Comparison of ENCODE assay signal across 9 mouse cellular contexts in the genomic region with DNA sequence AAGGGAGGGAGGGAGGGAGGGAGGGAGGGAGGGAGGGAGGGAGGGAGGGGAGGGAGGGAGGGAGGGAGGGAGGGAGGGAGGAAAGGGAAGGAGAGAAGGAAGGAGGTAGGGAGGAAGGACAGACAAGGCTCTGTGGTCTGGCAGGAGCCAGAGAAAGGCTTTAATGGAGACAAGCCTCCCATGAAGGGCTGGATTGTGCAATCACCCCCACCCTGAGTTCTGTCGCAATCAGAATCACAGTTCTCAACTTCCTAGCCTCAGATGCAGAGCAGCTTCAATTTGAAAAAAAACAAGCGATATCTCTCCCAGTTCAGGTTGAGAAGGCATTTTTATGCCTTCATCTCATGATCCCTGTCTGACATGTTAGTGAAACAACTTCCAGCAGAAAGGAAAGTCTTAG. TPM values are rescaled to one million over a fixed set of nuclear protein-coding genes. Genes with fewer than 3 reads are reported as not detected.
DNase-seq lines count a peak whose midpoint lies in the region; ATAC-seq and TF ChIP-seq lines count a peak whose summit lies in the region.
"Had no signal": no experiment of that assay in that cellular context is flagged by ENCODE, and none has a peak within 500 bp of the region (broad histone marks: within the 10 kb centered on the region; RNA-seq: fewer than 3 reads in every experiment).

No protein-coding gene starts in this region.

- no peaks in the 10 kb centered on the region for H3K4me1 ChIP-seq in intestine, embryonic 15.5 days (replicated peaks)
- no peaks in the 10 kb centered on the region for H3K4me1 ChIP-seq in intestine, postnatal 0 days (replicated peaks; ENCODE audit: control insufficient read depth, insufficient read depth, low read length)
- peaks cover 27% of the 10 kb centered on the region for H3K4me1 ChIP-seq in liver, embryonic 15.5 days (replicated peaks)
- peaks cover 4% of the 10 kb centered on the region; the same call in 1 of the 2 replicates for H3K4me1 ChIP-seq in hindbrain, embryonic 10.5 days (replicated peaks)

- no peak for TF ChIP-seq CTCF in intestine, postnatal 0 days (IDR thresholded peaks at IDR 0.05; ENCODE audit: low read depth)

- 67% methylated on average over 2 of the region's 2 CpGs for WGBS in intestine, embryonic 15.5 days
- WGBS in intestine, postnatal 0 days = 28% methylated on average over 2 of the region's 2 CpGs
- WGBS in liver, embryonic 15.5 days (ENCODE audit: insufficient replicate concordance) = 44% methylated on average over 2 of the region's 2 CpGs
- WGBS in hindbrain, embryonic 10.5 days = 90% methylated on average over 2 of the region's 2 CpGs

- ATAC-seq in intestine, embryonic 15.5 days = 0 out of 2 replicates have a peak, but pooled peaks have one; percentile 51
- no peak for ATAC-seq in intestine, postnatal 0 days
- ATAC-seq in liver, embryonic 15.5 days (ENCODE audit: insufficient read depth) = no peak
- peak; percentile 69 for ATAC-seq in monocyte, adult 5-6 weeks (replicated peaks; ENCODE audit: insufficient number of reproducible peaks, low FRiP score, low TSS enrichment, poor library complexity, severe bottlenecking)
- ATAC-seq in megakaryocyte-erythroid progenitor cell, adult 5-6 weeks (replicated peaks; ENCODE audit: low FRiP score, low TSS enrichment, poor library complexity, severe bottlenecking) = no peak

- H3K27ac ChIP-seq in intestine, embryonic 15.5 days = no peak overlapping the region
- no peak overlapping the region for H3K27ac ChIP-seq in intestine, postnatal 0 days (ENCODE audit: low read depth, low read length)
- H3K27ac ChIP-seq in liver, embryonic 15.5 days (replicated peaks) = peak overlapping the region; percentile 54; the same call in 1 of the 2 replicates
- H3K27ac ChIP-seq in hindbrain, embryonic 10.5 days = no peak overlapping the region
- H3K27ac ChIP-seq: embryonic facial prominence, embryonic 13.5 days had no signal

- no peak overlapping the region for H3K4me2 ChIP-seq in intestine, embryonic 15.5 days (replicated peaks)
- no peak overlapping the region for H3K4me2 ChIP-seq in intestine, postnatal 0 days (replicated peaks; ENCODE audit: low read depth)
- H3K4me2 ChIP-seq in liver, embryonic 15.5 days = no peak overlapping the region
- H3K4me2 ChIP-seq: embryonic facial prominence, embryonic 13.5 days had no signal

- no peaks in the 10 kb centered on the region for H3K9me3 ChIP-seq in intestine, embryonic 15.5 days
- no peaks in the 10 kb centered on the region for H3K9me3 ChIP-seq in intestine, postnatal 0 days (ENCODE audit: control insufficient read depth)
- H3K9me3 ChIP-seq in liver, embryonic 15.5 days (replicated peaks) = no peaks in the 10 kb centered on the region
- no peaks in the 10 kb centered on the region for H3K9me3 ChIP-seq in hindbrain, embryonic 10.5 days
- H3K9me3 ChIP-seq: embryonic facial prominence, embryonic 13.5 days had no signal

- DNase-seq in adrenal gland, postnatal 36 days = peak; percentile 52 to 71
- no peak for DNase-seq in hindbrain, embryonic 10.5 days (ENCODE audit: low spot score)
- DNase-seq in left cerebral cortex, adult 9 months (ENCODE audit: low spot score in 2 of 2) = no peak

- no peak overlapping the region for H3K9ac ChIP-seq in intestine, embryonic 15.5 days
- no peak overlapping the region for H3K9ac ChIP-seq in intestine, postnatal 0 days (ENCODE audit: low read depth, low read length)
- H3K9ac ChIP-seq in liver, embryonic 15.5 days = no peak overlapping the region
- H3K9ac ChIP-seq: embryonic facial prominence, embryonic 13.5 days had no signal

- H3K27me3 ChIP-seq in intestine, embryonic 15.5 days (replicated peaks) = no peaks in the 10 kb centered on the region
- no peaks in the 10 kb centered on the region for H3K27me3 ChIP-seq in intestine, postnatal 0 days (replicated peaks; ENCODE audit: control insufficient read depth, insufficient read depth, low read length)
- no peaks in the 10 kb centered on the region for H3K27me3 ChIP-seq in liver, embryonic 15.5 days
- H3K27me3 ChIP-seq in hindbrain, embryonic 10.5 days (ENCODE audit: insufficient read depth, poor library complexity, severe bottlenecking) = no peaks in the 10 kb centered on the region
- H3K27me3 ChIP-seq: embryonic facial prominence, embryonic 13.5 days had no signal

- H3K36me3 ChIP-seq in intestine, embryonic 15.5 days = no peaks in the 10 kb centered on the region
- no peaks in the 10 kb centered on the region for H3K36me3 ChIP-seq in intestine, postnatal 0 days (ENCODE audit: control insufficient read depth, insufficient read depth)
- no peaks in the 10 kb centered on the region for H3K36me3 ChIP-seq in liver, embryonic 15.5 days (replicated peaks)
- H3K36me3 ChIP-seq in hindbrain, embryonic 10.5 days = peaks cover 43% of the 10 kb centered on the region
- H3K36me3 ChIP-seq: embryonic facial prominence, embryonic 13.5 days had no signal

- H3K4me3 ChIP-seq in intestine, embryonic 15.5 days (replicated peaks) = no peak overlapping the region
- no peak overlapping the region for H3K4me3 ChIP-seq in intestine, postnatal 0 days (ENCODE audit: low read depth, low read length)
- no peak overlapping the region for H3K4me3 ChIP-seq in liver, embryonic 15.5 days (replicated peaks)
- no peak overlapping the region for H3K4me3 ChIP-seq in hindbrain, embryonic 10.5 days
- H3K4me3 ChIP-seq: embryonic facial prominence, embryonic 13.5 days had no signal

RNA-seq across cellular contexts. Expression of gene Emilin2, which starts 11.4 kb away (rescaled TPM):
- 2.6 and 2.7 TPM in 2 replicates for polyA plus RNA-seq in intestine, embryonic 15.5 days (2015; fragmentation: Nextera tagmentation; extraction: Ambion mirVana)
- 0.82 and 1.7 TPM in 2 replicates for polyA plus RNA-seq in intestine, postnatal 0 days (2015; fragmentation: Nextera tagmentation; extraction: Ambion mirVana)
- 10 to 100 TPM in 1 of 2 experiments, 1 to 10 TPM in 1; 5.8 to 10.8 TPM for total RNA-seq in adrenal gland, postnatal 36 days (2021)
- polyA plus RNA-seq in liver, embryonic 15.5 days (2015; fragmentation: Nextera tagmentation; extraction: Ambion mirVana) = 23.9 and 29.7 TPM in 2 replicates
- total RNA-seq in monocyte, adult 5-6 weeks (2017) = 184 to 329 TPM (median 319 TPM) in 3 replicates
- polyA plus RNA-seq in hindbrain, embryonic 10.5 days (2016; fragmentation: Nextera tagmentation; extraction: Ambion mirVana) = 20.2 and 26.3 TPM in 2 replicates
- total RNA-seq in megakaryocyte-erythroid progenitor cell, adult 5-6 weeks (2014; fragmentation: Nextera tagmentation) = 52.0 and 57.5 TPM in 2 replicates
- total RNA-seq in megakaryocyte-erythroid progenitor cell, adult 5-6 weeks (2017) = 55.2 and 63.8 TPM in 2 replicates

Comparison
In these comparisons a context has a peak if more than half of its experiments do, and no peak if none do; other contexts are left out.
1. ATAC-seq: peak in intestine, embryonic 15.5 days (single experiment) and monocyte, adult 5-6 weeks (single experiment); none in intestine, postnatal 0 days (single experiment), liver, embryonic 15.5 days (single experiment) and megakaryocyte-erythroid progenitor cell, adult 5-6 weeks (single experiment).
2. DNase-seq: peak in adrenal gland, postnatal 36 days (2 of 2); none in hindbrain, embryonic 10.5 days (single experiment) and left cerebral cortex, adult 9 months (0 of 2).